Comparison of ENCODE assay signal across 9 mouse cellular contexts in the genomic region with DNA sequence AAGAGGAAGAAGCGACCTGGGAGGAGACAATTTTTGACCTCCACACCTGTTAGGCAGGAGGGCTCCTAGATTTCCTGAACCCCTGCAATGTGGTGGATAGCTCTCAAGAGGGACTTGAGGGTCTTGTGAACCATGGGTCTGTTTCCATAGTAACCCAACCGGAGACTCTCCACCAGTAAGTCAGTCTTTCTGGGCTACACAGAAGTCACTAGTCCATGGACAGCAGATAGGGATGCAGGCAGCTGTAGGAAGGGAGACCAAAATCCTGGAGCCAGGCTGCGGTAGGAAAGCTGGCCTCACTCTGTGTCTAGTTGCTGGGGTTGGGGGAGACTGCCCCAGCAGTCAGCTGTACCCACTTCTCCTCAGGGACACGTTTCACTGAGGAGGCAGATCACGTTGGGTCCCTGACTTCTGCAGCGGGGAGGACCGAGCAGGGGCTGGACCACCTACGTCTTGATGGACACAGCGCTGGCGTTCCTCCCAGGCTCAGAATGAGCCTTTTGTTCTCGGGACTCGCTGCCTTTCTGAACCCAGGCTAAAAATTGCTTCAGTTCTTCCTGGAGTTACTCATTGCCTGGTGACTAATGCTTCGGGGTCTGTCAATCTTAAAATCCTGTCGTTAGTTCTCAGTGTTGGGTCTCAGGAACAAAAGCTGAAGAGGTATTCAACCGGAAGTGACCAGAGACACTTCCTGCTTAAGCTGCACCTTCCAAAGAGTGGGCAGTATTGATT. TPM values are rescaled to one million over a fixed set of nuclear protein-coding genes. Genes with fewer than 3 reads are reported as not detected.
A peak's percentile ranks its signal among the peaks of the same experiment; 100 is the strongest.
DNase-seq lines count a peak whose midpoint lies in the region; ATAC-seq and TF ChIP-seq lines count a peak whose summit lies in the region.
"Had no signal": no experiment of that assay in that cellular context is flagged by ENCODE, and none has a peak within 500 bp of the region (broad histone marks: within the 10 kb centered on the region; RNA-seq: fewer than 3 reads in every experiment).

No protein-coding gene starts in this region.

- no peak for TF ChIP-seq CTCF in brain, embryonic 14.5 days (IDR thresholded peaks at IDR 0.05; ENCODE audit: borderline replicate concordance, extremely low read depth, insufficient read depth, insufficient read length)
- TF ChIP-seq CTCF in forebrain, postnatal 0 days (IDR thresholded peaks at IDR 0.05; ENCODE audit: low read depth), result no peak

- 0 out of 2 replicates have a peak, but pooled peaks cover 2% of the 10 kb centered on the region for H3K4me1 ChIP-seq in forebrain, postnatal 0 days (ENCODE audit: insufficient read depth)

- H3K27me3 ChIP-seq in forebrain, postnatal 0 days (ENCODE audit: insufficient read depth, low read length), result no peaks in the 10 kb centered on the region

- no peak for TF ChIP-seq POLR2A in brain, embryonic 14.5 days (IDR thresholded peaks at IDR 0.05; ENCODE audit: borderline replicate concordance, extremely low read depth, insufficient read depth, insufficient read length, poor library complexity, severe bottlenecking)

- H3K36me3 ChIP-seq in forebrain, postnatal 0 days (ENCODE audit: insufficient read depth), result no peaks in the 10 kb centered on the region

- ATAC-seq in forebrain, postnatal 0 days, result peak; percentile 47
- ATAC-seq in megakaryocyte, adult 5-6 weeks (ENCODE audit: poor library complexity, severe bottlenecking), result peak; percentile 48
- no peak for ATAC-seq in cerebellum, adult (ENCODE audit: insufficient number of reproducible peaks, low FRiP score, low TSS enrichment)

- H3K27ac ChIP-seq in forebrain, postnatal 0 days (ENCODE audit: low read depth, low read length), result 0 out of 2 replicates have a peak overlapping the region, but pooled peaks have one; percentile 2

- no peak overlapping the region for H3K9ac ChIP-seq in forebrain, postnatal 0 days

- DNase-seq in kidney, postnatal 10 days, result peak; percentile 51
- no peak for DNase-seq in kidney, adult 18-20 months
- DNase-seq in brain, embryonic 14.5 days (ENCODE audit: low read depth), result peak; percentile 56
- DNase-seq in forebrain, postnatal 0 days, result peak; percentile 39
- no peak for DNase-seq in layer of hippocampus, postnatal 25 days (ENCODE audit: extremely low spot score in 1 of 2, low spot score in 1 of 2)
- DNase-seq in cerebellum, adult 8-10 months, result no peak

- H3K4me3 ChIP-seq in forebrain, postnatal 0 days (ENCODE audit: low read depth, low read length), result no peak overlapping the region

- WGBS in forebrain, postnatal 0 days, result 24% methylated on average over 15 of the region's 15 CpGs

- no peaks in the 10 kb centered on the region for H3K9me3 ChIP-seq in forebrain, postnatal 0 days (ENCODE audit: low read length)

- H3K4me2 ChIP-seq in forebrain, postnatal 0 days (ENCODE audit: low read depth), result no peak overlapping the region; the same call in 1 of the 2 replicates

RNA-seq across cellular contexts. Expression of a gene that starts 6.0 kb away (rescaled TPM):
- 13.8 and 26.2 TPM in 2 replicates for polyA plus RNA-seq in brain, embryonic 14.5 days (2012; rRNA removed)
- 30.5 and 43.6 TPM in 2 replicates for total RNA-seq in forebrain, postnatal 0 days (2014; rRNA removed)
- 20.0 and 30.7 TPM in 2 replicates for polyA plus RNA-seq in forebrain, postnatal 0 days (2015; fragmentation: Nextera tagmentation; extraction: Ambion mirVana)
- 21.7 and 23.0 TPM in 2 replicates for total RNA-seq in megakaryocyte, adult 5-6 weeks (2015)
- total RNA-seq in megakaryocyte, adult 5-6 weeks (2017), result 16.5 and 19.6 TPM in 2 replicates
- 10 to 100 TPM; 88.2 to 97.2 TPM for total RNA-seq in layer of hippocampus, postnatal 25 days (2021)

RNA-seq across cellular contexts. Expression of a gene that starts 45.3 kb away (rescaled TPM):
- 53.5 and 72.9 TPM in 2 replicates for polyA plus RNA-seq in brain, embryonic 14.5 days (2012; rRNA removed)
- 55.2 and 59.0 TPM in 2 replicates for total RNA-seq in forebrain, postnatal 0 days (2014; rRNA removed)
- polyA plus RNA-seq in forebrain, postnatal 0 days (2015; fragmentation: Nextera tagmentation; extraction: Ambion mirVana), result 147 and 190 TPM in 2 replicates
- 122 and 148 TPM in 2 replicates for total RNA-seq in megakaryocyte, adult 5-6 weeks (2015)
- 119 and 125 TPM in 2 replicates for total RNA-seq in megakaryocyte, adult 5-6 weeks (2017)
- total RNA-seq in layer of hippocampus, postnatal 25 days (2021), result 10 to 100 TPM; 38.7 to 40.7 TPM

RNA-seq across cellular contexts. Expression of a gene that starts 46.5 kb away (rescaled TPM):
- polyA plus RNA-seq in brain, embryonic 14.5 days (2012; rRNA removed), result 0.08 TPM in 1 of 2 replicates, not detected in the other
- total RNA-seq in forebrain, postnatal 0 days (2014; rRNA removed), result 0.71 TPM in 1 of 2 replicates, not detected in the other
- polyA plus RNA-seq in forebrain, postnatal 0 days (2015; fragmentation: Nextera tagmentation; extraction: Ambion mirVana), result not detected in 2 replicates
- not detected in 2 replicates for total RNA-seq in megakaryocyte, adult 5-6 weeks (2015)
- not detected in 2 replicates for total RNA-seq in megakaryocyte, adult 5-6 weeks (2017)
- not detected for total RNA-seq in layer of hippocampus, postnatal 25 days (2021)
- total RNA-seq: left cerebral cortex, postnatal 36 days had no signal

RNA-seq across cellular contexts. Expression of a gene that starts 57.9 kb away (rescaled TPM):
- polyA plus RNA-seq in brain, embryonic 14.5 days (2012; rRNA removed), result 211 and 385 TPM in 2 replicates
- 256 TPM in 2 replicates for total RNA-seq in forebrain, postnatal 0 days (2014; rRNA removed)
- 401 and 455 TPM in 2 replicates for polyA plus RNA-seq in forebrain, postnatal 0 days (2015; fragmentation: Nextera tagmentation; extraction: Ambion mirVana)
- 32.9 and 38.3 TPM in 2 replicates for total RNA-seq in megakaryocyte, adult 5-6 weeks (2015)
- 173 and 213 TPM in 2 replicates for total RNA-seq in megakaryocyte, adult 5-6 weeks (2017)
- 100 to 1,000 TPM; 332 to 335 TPM for total RNA-seq in layer of hippocampus, postnatal 25 days (2021)

Comparison
In these comparisons a context has a peak if more than half of its experiments do, and no peak if none do; other contexts are left out.
1. DNase-seq: peak in kidney, postnatal 10 days (single experiment), brain, embryonic 14.5 days (single experiment) and forebrain, postnatal 0 days (single experiment); none in kidney, adult 18-20 months (single experiment), layer of hippocampus, postnatal 25 days (0 of 2) and cerebellum, adult 8-10 months (single experiment).